Mouse (Mus musculus): Measurements from ENCODE around the gene St6galnac6.
A peak's percentile ranks its signal among the peaks of the same experiment; 100 is the strongest.

Gene St6galnac6

DNA sequence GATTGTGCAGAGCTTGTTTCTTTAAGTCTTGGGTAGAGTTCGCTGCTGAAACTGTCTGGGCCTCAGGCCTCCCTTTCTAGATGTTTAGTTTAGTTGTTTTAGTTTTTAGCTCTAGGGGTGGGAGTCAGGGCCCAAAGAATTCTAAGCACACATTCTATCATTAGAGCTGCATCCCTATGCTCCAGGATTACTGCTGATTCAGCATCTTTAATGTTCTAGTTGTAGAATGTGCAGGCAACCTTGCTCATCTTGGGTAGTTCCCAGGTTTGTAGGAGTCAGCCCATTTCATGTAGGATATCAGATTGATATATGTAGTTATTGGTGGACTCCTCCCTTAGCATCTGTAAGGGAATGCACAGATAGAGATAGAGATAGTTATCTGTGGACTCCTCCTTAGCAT, 17.6 kb downstream of the St6galnac6 start:
- DNase-seq (ENCODE audit: low read depth, low spot score): no peak

DNA sequence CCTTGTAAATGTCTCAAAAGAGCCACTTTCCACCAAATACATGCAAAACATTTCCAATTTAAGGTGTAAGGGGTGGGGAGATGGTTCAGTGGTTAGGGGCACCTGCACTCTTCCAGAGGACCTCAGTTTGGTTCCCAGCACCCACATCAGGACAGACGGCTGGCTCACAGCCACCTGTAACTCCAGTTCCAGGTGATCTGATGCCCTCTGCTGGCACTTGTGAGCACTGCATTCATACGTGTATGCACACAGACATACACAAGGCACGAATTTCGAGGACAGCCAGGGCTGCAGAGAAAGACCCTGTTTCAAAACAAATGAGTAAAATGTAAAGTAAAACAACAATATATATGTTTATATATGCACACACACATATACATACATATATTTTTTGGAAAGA, 18.1 kb downstream of the St6galnac6 start:
- no peak for DNase-seq (ENCODE audit: low read depth, low spot score)

DNA sequence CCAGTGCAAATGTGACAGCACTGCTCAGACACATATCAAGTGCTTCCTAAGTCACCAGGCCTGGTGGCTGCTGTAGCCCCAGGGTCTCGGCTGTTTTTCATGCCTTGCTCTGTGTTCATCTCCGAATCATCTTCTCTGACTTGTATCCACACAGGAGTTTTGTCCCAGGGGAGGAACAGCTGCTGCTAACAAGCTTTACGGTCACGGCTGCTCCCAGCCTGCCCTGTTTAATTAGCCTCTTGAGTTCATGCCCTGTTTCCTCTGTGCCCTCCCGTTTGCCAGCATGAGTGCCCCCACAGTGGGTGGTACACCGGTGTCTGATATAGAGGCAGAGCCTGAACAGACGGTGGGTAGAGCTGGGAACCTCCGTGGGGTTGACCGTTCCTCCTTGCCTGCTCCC, 18.5 kb downstream of the St6galnac6 start:
- no peak for DNase-seq (ENCODE audit: low read depth, low spot score)

DNA sequence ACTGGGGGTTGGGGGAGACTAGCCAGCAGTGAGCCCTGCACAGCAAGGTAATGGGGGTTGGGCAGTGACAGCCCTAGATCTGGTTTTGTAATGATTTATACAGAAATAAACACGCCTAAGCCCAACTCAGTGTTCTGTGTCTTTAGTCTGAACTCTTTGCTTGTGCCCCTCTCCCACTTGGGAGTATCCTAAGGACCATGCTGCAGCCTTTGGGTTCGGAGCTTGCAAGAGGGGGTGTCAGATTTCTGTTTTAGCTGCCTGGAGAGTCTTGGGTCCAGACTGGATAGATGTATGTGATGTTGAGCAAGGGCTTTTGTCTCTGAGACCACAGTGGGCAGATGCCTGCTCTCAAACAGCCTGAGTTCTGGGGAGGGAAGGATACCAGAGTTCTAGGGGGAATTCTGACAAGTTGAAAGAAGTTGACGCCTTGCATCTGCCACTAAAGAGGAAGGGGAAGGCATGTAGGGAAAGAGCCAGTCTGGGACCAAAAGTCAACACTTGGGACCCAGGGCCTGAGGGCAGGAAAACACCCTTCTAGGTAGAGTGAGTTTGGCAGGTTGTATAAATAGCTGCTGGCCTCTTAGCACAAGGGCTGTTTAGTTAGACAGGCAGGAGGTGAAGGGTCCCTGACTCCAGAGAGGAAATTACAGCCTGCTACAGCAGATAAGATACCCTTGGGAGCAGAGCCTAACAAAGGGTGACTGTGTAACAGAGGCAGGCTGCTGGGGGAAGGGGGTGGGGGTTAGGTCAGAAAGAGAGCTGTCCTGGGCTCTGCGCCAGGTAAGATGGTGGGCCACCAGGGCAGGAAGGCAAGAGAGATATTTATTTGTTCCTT, 21.4 kb downstream of the St6galnac6 start:
- DNase-seq (ENCODE audit: low read depth, low spot score): no peak

DNA sequence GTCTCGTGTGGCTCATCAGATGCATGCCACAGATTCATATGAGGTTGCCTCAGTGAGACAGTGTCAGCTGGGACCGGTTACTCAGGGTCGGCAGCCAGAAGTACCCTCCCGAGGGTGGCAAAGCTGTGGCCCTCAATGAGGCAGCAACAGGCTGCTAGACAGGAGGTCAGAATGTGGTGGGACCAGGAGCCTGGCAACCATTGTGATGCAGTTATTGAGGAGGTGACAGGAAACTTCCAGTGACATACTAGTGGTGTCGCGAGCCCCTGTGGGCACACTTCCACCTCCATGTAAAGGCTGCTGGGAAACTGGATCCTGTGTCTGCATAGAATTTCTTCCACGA, 22.0 kb downstream of the St6galnac6 start, which contains the start of gene Ak1:
Gene Ak1 (plus strand): TSS at position 242 of the 343 bp plus-strand sequence.
- no peak for DNase-seq (ENCODE audit: low read depth, low spot score)

DNA sequence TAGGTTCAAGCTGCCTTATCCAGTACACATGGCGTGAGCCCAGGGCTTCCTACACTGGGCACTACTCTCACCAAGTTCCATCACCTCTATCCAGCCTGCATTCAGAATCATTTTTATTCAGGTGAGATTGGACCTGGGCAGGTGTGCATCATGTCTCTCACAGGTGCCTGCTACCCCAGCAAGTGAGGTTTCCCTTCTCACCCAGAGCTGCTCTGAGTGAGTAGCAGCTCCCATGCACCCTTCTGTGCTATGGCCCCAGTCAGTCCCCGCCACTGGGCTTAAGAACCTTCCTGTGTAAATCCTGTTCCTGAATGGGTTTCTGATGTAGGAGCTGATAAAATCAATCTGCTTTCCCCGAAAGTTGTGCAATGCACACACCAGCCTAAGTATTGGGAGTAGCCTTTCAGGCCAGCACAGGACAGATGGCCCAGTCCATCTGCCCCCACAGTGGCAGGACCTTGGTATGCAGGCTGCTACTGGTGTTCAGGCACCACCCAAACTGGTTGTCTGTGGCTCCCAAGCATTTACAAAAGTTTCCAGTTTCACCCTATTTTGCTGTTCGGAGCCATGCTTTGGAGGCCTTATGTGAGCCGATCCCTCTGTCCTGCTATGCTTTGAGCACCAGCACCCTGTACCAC, 24.7 kb downstream of the St6galnac6 start:
- DNase-seq (ENCODE audit: low read depth, low spot score): no peak

DNA sequence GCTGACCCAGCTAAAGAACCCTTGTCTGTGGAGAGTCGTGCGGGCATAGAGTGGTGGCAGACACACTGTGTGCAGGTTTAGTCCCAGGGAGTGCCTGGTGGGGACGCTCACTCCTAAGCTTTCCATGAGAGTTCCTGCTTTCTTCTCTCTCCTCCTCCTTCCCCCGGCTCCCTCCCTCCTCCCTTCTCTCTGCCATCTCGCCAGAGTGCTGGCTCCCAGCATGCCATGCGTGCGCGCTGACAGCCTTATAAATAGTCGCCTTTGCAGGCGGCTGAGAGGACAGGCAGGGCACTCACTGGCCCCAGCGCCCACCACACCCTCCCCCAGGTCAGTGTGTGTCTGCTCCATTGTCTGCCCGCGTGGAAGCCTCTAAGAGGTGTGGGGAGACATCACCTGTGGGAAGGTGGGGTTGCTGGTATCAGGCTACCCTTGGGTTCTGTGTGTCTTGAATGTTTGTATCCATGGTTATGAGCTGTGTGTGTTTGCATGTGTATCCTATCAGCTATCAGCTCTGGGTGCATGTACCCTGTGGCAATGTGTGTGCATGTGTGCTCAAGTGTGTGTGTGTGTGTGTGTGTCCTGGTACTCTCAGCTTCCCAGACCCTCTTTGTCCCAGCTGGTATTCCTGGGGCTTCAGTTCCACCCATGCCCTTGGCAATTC, 25.8 kb downstream of the St6galnac6 start:
- DNase-seq (ENCODE audit: low read depth, low spot score): peak; percentile 91

DNA sequence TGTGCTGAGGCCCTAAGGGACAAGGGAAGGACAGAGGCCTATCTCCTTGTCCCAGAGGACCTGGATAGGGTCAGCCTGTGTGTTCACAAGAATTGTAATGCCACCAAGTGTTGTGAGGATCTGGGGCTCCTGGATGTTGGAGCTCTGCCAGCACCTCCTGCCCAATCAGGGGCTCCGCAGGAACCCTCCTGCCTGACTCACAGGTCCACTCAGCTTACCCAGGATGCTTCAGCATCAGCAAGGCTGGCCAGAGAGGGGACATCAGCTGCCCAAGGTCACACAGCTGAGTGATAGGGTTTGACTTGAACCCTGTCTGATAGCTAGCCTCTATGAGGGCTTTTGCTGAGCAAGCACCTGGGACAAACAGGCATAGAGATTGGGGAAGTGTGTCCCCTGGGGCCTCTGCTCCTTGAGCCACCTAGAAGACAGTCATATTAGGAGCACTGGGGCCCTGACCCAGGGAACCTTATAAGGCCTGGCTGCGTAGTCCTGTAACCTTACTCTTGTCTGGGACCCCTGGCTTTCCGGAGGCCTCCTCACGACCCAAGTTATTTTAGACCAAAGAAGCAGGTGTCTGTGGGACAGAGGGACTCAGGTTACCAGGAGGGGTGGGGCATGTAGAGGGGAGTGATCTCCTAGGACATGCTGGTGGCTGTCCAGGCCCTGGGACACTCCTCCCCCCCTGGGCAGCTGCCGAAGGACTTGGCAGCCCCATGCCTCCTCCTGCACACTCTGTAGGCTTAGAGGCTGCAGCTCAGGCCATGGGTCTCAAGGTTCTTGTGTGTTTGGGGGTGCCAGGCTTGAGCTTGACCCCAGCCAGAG, 26.6 kb downstream of the St6galnac6 start:
- DNase-seq (ENCODE audit: low read depth, low spot score): peak; percentile 66

DNA sequence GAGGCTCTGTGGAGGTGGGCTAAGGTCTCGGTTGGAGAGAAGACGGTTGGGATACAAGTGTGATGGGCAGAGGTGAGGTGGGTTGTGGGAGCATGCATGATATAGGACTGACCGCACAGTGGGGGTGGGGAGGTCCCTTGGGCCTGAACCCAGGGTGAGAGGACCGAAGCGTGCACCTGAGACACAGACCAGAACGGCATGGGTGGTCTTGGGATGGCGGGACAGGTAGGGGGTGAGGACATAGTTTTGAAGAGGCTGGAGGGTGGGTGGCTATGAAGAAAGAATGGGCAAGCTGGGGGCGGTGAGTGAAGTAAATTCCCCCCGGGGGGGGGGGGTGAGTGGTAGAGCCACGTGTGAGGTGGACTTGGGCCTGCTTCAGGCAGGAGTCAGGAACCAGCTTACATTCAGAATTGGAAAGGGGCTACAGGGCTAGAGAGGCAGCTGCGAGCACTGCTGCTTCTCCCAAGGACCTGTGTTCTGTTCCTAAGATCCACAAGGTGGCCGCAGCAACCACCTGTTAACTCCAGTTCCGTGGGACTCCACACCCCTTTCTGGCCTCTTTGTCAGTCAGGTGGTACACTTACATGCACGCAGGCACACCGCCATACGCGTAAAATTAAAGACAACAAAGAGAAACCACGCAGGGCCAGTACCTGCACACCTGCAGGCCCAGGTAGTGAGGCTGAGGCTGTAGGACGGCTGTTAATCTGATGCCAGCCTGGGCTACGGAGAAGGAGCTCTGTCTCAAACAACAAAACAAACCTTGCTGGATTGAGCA, 27.9 kb downstream of the St6galnac6 start:
- DNase-seq (ENCODE audit: low read depth, low spot score): no peak

DNA sequence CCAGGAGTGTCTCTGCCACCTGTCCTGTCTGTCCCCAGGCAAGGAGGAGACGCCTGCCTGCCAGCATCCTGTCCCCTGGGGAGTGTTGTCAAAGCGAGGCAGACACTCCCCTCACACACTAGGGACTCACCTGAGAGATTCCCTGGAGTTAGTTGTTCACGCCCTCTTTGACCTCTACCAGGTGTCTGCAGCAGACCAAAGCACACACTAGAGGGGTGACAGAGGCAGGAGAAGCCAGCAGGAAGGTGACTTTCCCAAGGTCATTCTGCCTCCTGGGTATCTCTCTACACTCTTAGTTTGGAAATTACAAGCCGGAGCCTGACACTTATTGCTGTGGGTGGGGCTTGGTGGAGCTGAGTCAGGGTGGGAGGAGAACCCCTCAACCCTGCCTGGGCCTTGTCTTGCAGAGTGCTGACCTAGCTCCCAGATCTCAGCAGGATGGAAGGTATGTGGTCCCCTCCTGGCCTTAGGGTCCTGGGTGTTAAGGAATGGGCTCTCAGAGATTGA, 28.6 kb downstream of the St6galnac6 start:
- DNase-seq (ENCODE audit: low read depth, low spot score): no peak

DNA sequence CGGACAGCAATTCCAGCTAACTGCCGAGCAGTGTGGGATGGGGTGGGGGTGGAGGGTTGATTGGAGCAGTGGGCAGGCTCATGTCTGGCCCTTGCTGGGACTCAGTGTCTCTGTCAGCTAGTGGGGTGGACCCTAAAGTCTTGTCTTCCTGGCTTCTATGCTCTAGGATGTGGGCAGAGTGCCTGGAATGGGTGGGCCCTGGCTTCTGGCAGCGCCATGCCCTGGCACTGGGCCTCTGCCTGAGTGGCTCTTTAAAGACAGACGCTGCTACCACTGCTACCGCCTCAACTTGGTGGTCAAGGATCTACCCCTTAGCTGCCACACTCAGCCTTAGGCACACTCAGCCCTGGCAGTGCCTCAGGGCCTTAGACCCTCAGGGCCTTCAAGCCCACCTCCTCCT, 29.2 kb downstream of the St6galnac6 start:
- no peak for DNase-seq (ENCODE audit: low read depth, low spot score)

DNA sequence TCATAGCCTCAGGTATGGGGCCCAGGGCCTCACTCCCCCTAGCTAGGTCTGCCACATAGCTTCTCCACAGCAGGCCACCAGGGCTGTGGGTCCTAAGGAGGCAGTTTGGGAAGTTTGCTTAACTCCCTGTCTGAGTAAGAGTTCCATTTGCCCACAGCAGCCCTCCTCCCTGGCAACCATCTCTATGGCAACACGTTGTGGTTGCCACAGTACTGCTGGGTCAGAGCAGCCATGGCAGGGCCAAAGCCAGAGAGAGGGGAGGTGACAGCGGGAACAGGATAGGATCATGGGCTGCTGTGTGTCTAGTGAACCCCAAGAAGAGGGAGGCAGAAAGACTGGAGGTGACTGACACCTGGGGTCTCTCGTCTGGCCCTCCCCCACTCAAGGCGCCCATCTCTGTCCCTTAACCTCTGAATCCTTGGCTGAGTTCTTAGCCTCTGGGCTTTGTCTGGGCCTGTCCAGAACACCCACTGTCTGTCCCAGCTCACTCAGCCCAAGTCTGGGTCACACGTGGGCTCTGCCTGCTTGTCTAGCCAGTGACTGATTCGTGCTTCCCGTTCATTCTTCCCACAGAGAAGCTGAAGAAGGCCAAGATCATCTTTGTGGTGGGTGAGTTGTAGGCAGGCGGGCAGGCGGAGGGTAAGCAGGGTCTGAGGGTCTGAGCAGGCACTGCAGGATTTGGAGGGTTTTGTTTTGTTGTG, 29.9 kb downstream of the St6galnac6 start:
- no peak for DNase-seq (ENCODE audit: low read depth, low spot score)

DNA sequence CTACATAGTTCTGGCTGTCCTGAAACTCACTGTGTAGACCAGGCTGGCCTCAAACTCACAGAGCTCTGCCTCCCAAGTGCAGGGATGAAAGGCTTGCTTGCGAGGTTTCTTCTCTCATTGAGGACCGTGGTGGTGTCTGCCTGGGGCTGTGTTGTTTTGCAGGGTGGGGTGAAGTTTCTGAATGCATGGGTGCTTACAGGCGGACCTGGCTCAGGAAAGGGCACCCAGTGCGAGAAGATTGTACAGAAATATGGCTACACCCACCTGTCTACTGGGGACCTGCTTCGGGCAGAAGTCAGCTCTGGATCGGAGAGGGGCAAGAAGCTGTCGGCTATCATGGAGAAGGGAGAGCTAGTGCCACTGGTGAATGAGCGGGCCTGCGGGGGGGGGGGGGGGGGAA, 30.5 kb downstream of the St6galnac6 start:
- no peak for DNase-seq (ENCODE audit: low read depth, low spot score)

DNA sequence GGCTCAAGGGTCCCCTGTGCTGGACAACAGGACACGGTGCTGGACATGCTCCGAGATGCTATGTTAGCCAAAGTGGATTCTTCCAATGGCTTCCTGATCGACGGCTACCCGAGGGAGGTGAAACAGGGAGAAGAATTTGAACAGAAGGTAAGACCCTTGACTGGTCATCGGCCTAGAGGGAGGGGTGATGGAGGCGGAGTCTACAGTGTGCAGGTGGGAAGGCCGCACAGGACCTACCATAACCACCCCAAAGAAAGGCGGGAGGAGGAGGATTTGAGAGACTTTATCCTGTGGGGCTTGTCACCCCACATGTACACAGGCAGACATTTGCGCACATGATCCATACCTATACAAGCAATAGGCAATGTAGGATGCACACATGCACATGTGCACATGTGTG, 31.5 kb downstream of the St6galnac6 start:
- no peak for DNase-seq (ENCODE audit: low read depth, low spot score)

DNA sequence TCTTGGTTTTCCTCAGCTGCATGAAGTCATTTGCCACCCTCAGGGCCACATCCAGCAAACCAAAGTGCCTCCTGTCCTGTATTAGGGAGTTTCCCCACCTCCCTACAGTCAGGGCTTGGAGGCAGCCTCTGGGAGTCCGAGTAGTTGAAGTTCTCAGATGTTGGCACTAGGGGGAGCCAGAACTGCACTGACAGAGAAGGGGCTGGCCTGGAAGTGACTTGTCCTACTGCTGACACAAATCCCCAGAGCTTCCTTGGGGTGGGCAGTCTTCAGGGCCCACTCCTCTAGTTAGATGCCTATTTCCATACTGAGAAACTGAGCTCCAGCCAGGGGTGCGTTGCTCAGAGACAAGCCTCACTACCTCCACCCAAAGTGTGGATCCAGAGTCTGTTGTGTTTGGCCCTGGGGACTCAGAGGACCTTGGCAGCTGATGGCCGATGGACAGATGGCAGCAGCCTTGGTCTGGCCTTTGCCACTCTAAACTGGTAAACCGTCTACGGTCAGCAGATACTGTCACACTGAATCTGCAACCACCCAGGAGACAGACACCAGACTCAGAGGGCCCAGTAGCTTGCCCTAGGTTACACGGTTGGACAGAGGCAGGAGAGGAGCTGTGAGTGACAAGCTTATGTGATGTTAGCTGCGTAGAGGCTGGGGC, 32.4 kb downstream of the St6galnac6 start:
- no peak for DNase-seq (ENCODE audit: low read depth, low spot score)

DNA sequence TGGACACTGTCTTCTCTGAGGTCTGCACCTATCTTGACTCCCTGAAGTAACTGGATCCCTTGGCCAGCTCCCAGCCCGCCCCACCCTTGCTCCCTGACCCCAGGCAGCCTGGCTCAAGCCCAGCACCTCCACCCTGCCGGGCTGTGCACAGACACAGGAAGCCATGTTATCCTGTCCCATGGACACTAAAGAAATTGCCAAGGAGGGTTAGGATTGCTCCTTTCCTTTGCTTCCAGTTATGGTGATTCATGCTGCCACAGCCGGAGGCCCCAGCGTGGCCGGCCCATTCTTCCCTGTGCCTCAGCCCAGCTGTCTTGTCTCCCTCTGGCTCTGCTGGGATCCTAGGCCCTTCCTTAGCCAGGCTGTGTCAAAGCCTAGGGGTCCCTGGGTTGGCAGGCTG, 34.2 kb downstream of the St6galnac6 start:
- DNase-seq (ENCODE audit: low read depth, low spot score): no peak

DNA sequence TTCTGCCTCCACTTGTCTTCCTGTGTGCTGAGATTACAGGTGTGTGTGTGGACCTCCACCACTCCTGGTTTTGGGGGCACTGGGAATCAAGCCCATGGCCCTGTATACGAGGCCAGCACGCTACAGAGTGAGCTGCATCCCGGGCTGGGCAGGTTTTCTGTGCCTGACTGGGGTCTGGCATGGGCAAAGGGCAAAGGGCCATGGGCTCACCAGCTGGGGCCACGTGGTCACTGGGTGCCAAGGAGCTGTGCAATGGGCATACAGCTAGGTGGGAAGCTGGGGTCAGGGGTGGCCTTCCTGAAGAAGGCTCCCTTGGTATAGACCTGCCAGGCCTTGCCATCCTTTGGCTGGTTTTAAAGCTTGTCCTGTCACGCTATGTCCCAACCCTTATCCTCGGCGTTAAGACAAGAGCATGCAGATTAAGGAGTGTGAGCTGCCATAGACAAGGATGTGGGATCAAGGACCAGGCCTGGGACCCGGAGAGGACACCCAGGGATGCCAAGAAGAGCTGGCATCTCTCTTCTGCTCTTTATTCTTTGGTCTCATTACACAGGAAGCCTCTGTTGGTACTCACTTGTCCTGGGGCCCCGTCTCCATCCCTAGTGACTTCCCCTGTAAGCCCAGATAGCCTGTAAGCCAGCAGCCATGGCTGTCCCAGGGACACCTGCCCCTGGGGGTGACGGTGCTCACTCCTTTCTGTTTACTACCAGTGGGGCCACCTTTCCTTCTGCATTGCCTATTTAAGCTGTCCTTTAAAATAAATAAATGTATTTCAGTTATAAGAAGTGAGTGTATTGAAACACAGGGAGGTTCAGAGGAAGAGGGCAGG, 35.0 kb downstream of the St6galnac6 start:
- DNase-seq (ENCODE audit: low read depth, low spot score): no peak

DNA sequence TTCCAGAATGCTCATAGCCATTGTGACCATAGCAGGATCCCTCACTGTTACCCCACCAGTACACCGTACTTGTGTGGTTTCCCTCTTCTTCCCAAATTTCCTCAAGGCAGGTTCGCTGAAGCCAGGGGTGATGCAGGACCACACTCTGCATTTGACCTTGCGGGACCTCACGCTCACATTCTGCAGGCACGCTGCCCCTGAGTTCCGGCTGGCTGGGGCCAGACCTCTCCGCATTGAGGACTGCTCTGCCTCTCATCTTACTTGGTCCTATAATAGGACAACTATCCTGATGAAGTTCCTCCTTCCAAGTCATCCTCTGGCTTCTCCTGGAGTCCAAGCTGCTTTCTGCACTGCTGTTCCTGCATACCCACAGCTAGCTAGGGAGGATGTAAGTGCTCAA, 37.1 kb downstream of the St6galnac6 start:
- DNase-seq (ENCODE audit: low read depth, low spot score): no peak

DNA sequence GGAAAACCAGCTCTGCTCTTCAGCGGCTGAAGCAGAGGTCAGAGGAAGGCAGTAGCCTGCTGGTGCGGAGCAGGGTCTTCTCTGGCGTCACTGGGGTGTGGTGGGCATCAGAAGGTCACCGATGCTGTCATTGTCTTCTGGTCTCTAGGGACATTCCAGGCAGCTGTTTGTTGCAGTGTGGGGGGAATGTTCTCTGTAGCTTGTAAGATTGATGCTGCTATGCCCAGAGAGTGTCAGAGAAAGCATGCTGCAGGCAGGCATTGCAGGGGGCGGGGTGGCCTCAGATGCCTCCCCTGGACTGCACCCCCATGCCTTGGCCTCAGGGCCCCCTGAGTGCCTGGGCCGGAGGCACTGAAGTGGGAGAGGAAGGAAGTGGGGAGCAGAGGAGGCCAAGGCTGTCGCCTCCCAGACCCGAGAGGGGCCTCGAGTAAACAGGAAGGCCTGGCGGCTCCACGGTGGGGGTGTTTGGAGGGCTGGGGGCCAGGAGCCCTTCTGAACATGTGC, 38.3 kb downstream of the St6galnac6 start:
- no peak for DNase-seq (ENCODE audit: low read depth, low spot score)
